Mouse (Mus musculus) brain, embryonic 14.5 days (tissue): Measurements from ENCODE around the gene Pomgnt1.

Experiments used
- CTCF ChIP-seq: fragments of 200-500 bp; IDR thresholded peaks from 2 replicates; pipeline ENCODE4 v1.5.1; 2012; ENCODE audit warnings: inconsistent platforms, mild to moderate bottlenecking, moderate library complexity, borderline replicate concordance; ENCODE audit not compliant: insufficient read depth, insufficient read length; ENCODE audit errors: extremely low read depth
- POLR2A ChIP-seq: fragments of 200-500 bp; IDR thresholded peaks from 2 replicates; pipeline ENCODE4 v1.6.1; 2012; ENCODE audit warnings: mild to moderate bottlenecking, inconsistent platforms, borderline replicate concordance; ENCODE audit not compliant: poor library complexity, insufficient read depth, insufficient read length, severe bottlenecking; ENCODE audit errors: extremely low read depth

DNA sequence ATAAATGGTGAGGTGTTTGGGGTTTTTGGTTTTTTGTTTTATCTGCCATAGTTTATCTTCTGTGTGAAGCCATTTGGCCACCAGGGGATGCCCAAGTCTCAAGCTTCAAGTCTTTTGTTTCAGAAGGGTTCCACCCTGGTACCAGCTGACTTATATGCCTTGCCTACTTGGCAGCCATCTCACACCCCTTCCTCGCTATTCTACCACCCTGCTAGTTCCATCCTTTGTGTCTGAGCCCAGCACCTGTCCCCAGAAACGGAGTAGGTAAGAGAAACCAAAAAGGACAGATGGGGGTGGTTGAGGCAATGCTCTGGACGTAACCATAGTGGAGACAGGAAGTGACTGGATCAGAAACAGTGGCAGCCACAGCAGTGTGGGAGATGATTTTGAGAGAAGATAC, 36.3 kb downstream of the Pomgnt1 start:
- TF ChIP-seq CTCF (peak; percentile 54; the same call in 1 of the 2 replicates), POLR2A (no peak)
